Mouse (Mus musculus) gastrocnemius, adult 18-20 months (tissue): Measurements from ENCODE around the gene Trak2. TPM values are rescaled to one million over a fixed set of nuclear protein-coding genes. Genes with fewer than 3 reads are reported as not detected.
"Not testable (repeated sequence)": the region's sequence is repeated elsewhere in the genome, so short reads cannot be mapped to it uniquely, and the experiment has no call there.

Experiments
- DNase-seq: peaks from one replicate; pipeline ENCODE4 v3.0.0; 2021; ENCODE audit warnings: low spot score
- total RNA-seq, 2 experiments: library from RNA; stranded (reverse); gene quantifications; 2 replicates each; pipeline ENCODE4 v1.2.3; 2021

The Trak2 gene
- total RNA-seq, 2 experiments from 2014 or later = 56.1 to 83.1 TPM

- no peak for DNase-seq
These were observed 18.4 kb downstream of the Trak2 start for GRCm38 (mm10) chr1:58954578-58955410.

GRCm38 (mm10) chr1:58953686-58954434 lies 19.4 kb downstream of the Trak2 start:
- DNase-seq = no peak

GRCm38 (mm10) chr1:58952997-58953396 lies 20.2 kb downstream of the Trak2 start:
- no peak for DNase-seq

- DNase-seq = no peak
These were observed 20.7 kb downstream of the Trak2 start for GRCm38 (mm10) chr1:58952526-58952925.

GRCm38 (mm10) chr1:58951841-58952240 lies 21.4 kb downstream of the Trak2 start:
- DNase-seq = no peak

- DNase-seq = peak; percentile 58
These were observed 22.2 kb downstream of the Trak2 start for GRCm38 (mm10) chr1:58950899-58951648.

GRCm38 (mm10) chr1:58949561-58950106 lies 23.6 kb downstream of the Trak2 start:
- no peak for DNase-seq

GRCm38 (mm10) chr1:58946718-58947117 lies 26.5 kb downstream of the Trak2 start:
- no peak for DNase-seq

- DNase-seq = no peak
These were observed 27.1 kb downstream of the Trak2 start for GRCm38 (mm10) chr1:58945960-58946670.

- DNase-seq = no peak
These were observed 27.7 kb downstream of the Trak2 start for GRCm38 (mm10) chr1:58945523-58945922.

- no peak for DNase-seq
These were observed 35.6 kb downstream of the Trak2 start for GRCm38 (mm10) chr1:58937606-58938099.

GRCm38 (mm10) chr1:58936746-58937605 lies 36.3 kb downstream of the Trak2 start:
- no peak for DNase-seq

- no peak for DNase-seq
These were observed 46.6 kb downstream of the Trak2 start for GRCm38 (mm10) chr1:58926664-58927063.

GRCm38 (mm10) chr1:58917566-58917965 lies 55.7 kb downstream of the Trak2 start:
- DNase-seq = no peak

GRCm38 (mm10) chr1:58909636-58910272 lies 63.5 kb downstream of the Trak2 start:
- no peak for DNase-seq

- DNase-seq = no peak
These were observed 69.5 kb downstream of the Trak2 start for GRCm38 (mm10) chr1:58903681-58904080.

GRCm38 (mm10) chr1:58897561-58897960 lies 75.7 kb downstream of the Trak2 start:
- peak; percentile 9 for DNase-seq

GRCm38 (mm10) chr1:58892386-58892785 lies 80.8 kb downstream of the Trak2 start:
- DNase-seq = not testable (repeated sequence)

GRCm38 (mm10) chr1:58891481-58892170 lies 81.6 kb downstream of the Trak2 start:
- not testable (repeated sequence) for DNase-seq
